Mouse (Mus musculus): ENCODE measurements around the gene Polr2j. TPM values are rescaled to one million over a fixed set of nuclear protein-coding genes. Genes with fewer than 3 reads are reported as not detected.
A peak's percentile ranks its signal among the peaks of the same experiment; 100 is the strongest.

Polr2j gene
- 219 and 251 TPM in 2 replicates for polyA plus RNA-seq (2014; fragmentation: Nextera tagmentation; extraction: Ambion mirVana)

GRCm38 (mm10) chr5:136115891-136116783, at the start of gene Polr2j:
Gene Polr2j (plus strand): TSS chr5:136116631.
- 3% methylated on average over 42 of the region's 42 CpGs for whole genome bisulfite sequencing
- H3K9me3 ChIP-seq (ENCODE audit: control insufficient read depth, low read length), result no peaks in the 10 kb centered on the region
- peak; percentile 97 for ATAC-seq (ENCODE audit: low read depth)

GRCm38 (mm10) chr5:136069411-136069810, 47.0 kb upstream of the Polr2j start:
- ATAC-seq (ENCODE audit: low read depth), result no peak
- H3K4me1 ChIP-seq (ENCODE audit: control insufficient read depth, insufficient read depth, low read length), result no peaks in the 10 kb centered on the region
- WGBS, result 75% methylated on average over 2 of the region's 2 CpGs
- H3K9me3 ChIP-seq (ENCODE audit: control insufficient read depth, low read length), result no peaks in the 10 kb centered on the region
- H3K4me2 ChIP-seq (ENCODE audit: low read depth, low read length), result no peak overlapping the region
- H3K27me3 ChIP-seq (ENCODE audit: control insufficient read depth, insufficient read depth, low read length), result no peaks in the 10 kb centered on the region
- H3K9ac ChIP-seq (replicated peaks; ENCODE audit: low read depth, low read length), result no peak overlapping the region
- no peak overlapping the region for H3K4me3 ChIP-seq (ENCODE audit: low read depth, low read length)
- H3K36me3 ChIP-seq (ENCODE audit: control insufficient read depth, insufficient read depth, low read length), result no peaks in the 10 kb centered on the region
- H3K27ac ChIP-seq (ENCODE audit: low read depth, low read length), result no peak overlapping the region

More at GRCm38 (mm10) chr5:136115891-136116783, at the start of gene Polr2j:
- peak within 1 kb of the TSS; percentile 40; the same call in 1 of the 2 replicates for H3K27ac ChIP-seq (ENCODE audit: low read depth, low read length)
- H3K4me1 ChIP-seq (ENCODE audit: control insufficient read depth, insufficient read depth, low read length), result peaks cover 12% of the 10 kb centered on the region
- H3K9ac ChIP-seq (replicated peaks; ENCODE audit: low read depth, low read length), result peak within 1 kb of the TSS; percentile 80
- H3K36me3 ChIP-seq (ENCODE audit: control insufficient read depth, insufficient read depth, low read length), result peaks cover 3% of the 10 kb centered on the region
- peak within 1 kb of the TSS; percentile 88 for H3K4me3 ChIP-seq (ENCODE audit: low read depth, low read length)
- no peaks in the 10 kb centered on the region for H3K27me3 ChIP-seq (ENCODE audit: control insufficient read depth, insufficient read depth, low read length)
- H3K4me2 ChIP-seq (ENCODE audit: low read depth, low read length), result peak within 1 kb of the TSS; percentile 64

- no peak overlapping the region for H3K4me2 ChIP-seq (ENCODE audit: low read depth, low read length)
- H3K9ac ChIP-seq (replicated peaks; ENCODE audit: low read depth, low read length), result no peak overlapping the region
- 63% methylated on average over 6 of the region's 6 CpGs for WGBS
- H3K36me3 ChIP-seq (ENCODE audit: control insufficient read depth, insufficient read depth, low read length), result no peaks in the 10 kb centered on the region
- H3K4me1 ChIP-seq (ENCODE audit: control insufficient read depth, insufficient read depth, low read length), result no peaks in the 10 kb centered on the region
- no peak overlapping the region for H3K27ac ChIP-seq (ENCODE audit: low read depth, low read length)
- no peaks in the 10 kb centered on the region for H3K9me3 ChIP-seq (ENCODE audit: control insufficient read depth, low read length)
- no peak for ATAC-seq (ENCODE audit: low read depth)
- no peak overlapping the region for H3K4me3 ChIP-seq (ENCODE audit: low read depth, low read length)
- no peaks in the 10 kb centered on the region for H3K27me3 ChIP-seq (ENCODE audit: control insufficient read depth, insufficient read depth, low read length)
These were observed 43.4 kb upstream of the Polr2j start for GRCm38 (mm10) chr5:136073051-136073450.

GRCm38 (mm10) chr5:136073526-136073925, 42.9 kb upstream of the Polr2j start:
- no peaks in the 10 kb centered on the region for H3K9me3 ChIP-seq (ENCODE audit: control insufficient read depth, low read length)
- H3K4me1 ChIP-seq (ENCODE audit: control insufficient read depth, insufficient read depth, low read length), result no peaks in the 10 kb centered on the region
- ATAC-seq (ENCODE audit: low read depth), result no peak
- H3K9ac ChIP-seq (replicated peaks; ENCODE audit: low read depth, low read length), result no peak overlapping the region
- no peaks in the 10 kb centered on the region for H3K27me3 ChIP-seq (ENCODE audit: control insufficient read depth, insufficient read depth, low read length)
- 63% methylated on average over 11 of the region's 11 CpGs for WGBS
- H3K4me3 ChIP-seq (ENCODE audit: low read depth, low read length), result no peak overlapping the region
- no peak overlapping the region for H3K27ac ChIP-seq (ENCODE audit: low read depth, low read length)
- H3K36me3 ChIP-seq (ENCODE audit: control insufficient read depth, insufficient read depth, low read length), result no peaks in the 10 kb centered on the region
- H3K4me2 ChIP-seq (ENCODE audit: low read depth, low read length), result no peak overlapping the region

- Histone ChIP-seq H3K9ac (replicated peaks; ENCODE audit: low read depth, low read length) (no peak overlapping the region), H3K36me3 (ENCODE audit: control insufficient read depth, insufficient read depth, low read length) (no peaks in the 10 kb centered on the region), H3K4me1 (ENCODE audit: control insufficient read depth, insufficient read depth, low read length) (no peaks in the 10 kb centered on the region), H3K27ac (ENCODE audit: low read depth, low read length) (no peak overlapping the region), H3K4me3 (ENCODE audit: low read depth, low read length) (no peak overlapping the region), H3K27me3 (ENCODE audit: control insufficient read depth, insufficient read depth, low read length) (no peaks in the 10 kb centered on the region), H3K4me2 (ENCODE audit: low read depth, low read length) (no peak overlapping the region), H3K9me3 (ENCODE audit: control insufficient read depth, low read length) (no peaks in the 10 kb centered on the region)
- 92% methylated on average over 5 of the region's 5 CpGs for WGBS
- no peak for ATAC-seq (ENCODE audit: low read depth)
These were observed 41.4 kb upstream of the Polr2j start for GRCm38 (mm10) chr5:136075076-136075475.

- no peaks in the 10 kb centered on the region for H3K4me1 ChIP-seq (ENCODE audit: control insufficient read depth, insufficient read depth, low read length)
- no peaks in the 10 kb centered on the region for H3K27me3 ChIP-seq (ENCODE audit: control insufficient read depth, insufficient read depth, low read length)
- WGBS, result 42% methylated on average over 7 of the region's 7 CpGs
- no peak overlapping the region for H3K4me2 ChIP-seq (ENCODE audit: low read depth, low read length)
- H3K9ac ChIP-seq (replicated peaks; ENCODE audit: low read depth, low read length), result no peak overlapping the region
- no peaks in the 10 kb centered on the region for H3K36me3 ChIP-seq (ENCODE audit: control insufficient read depth, insufficient read depth, low read length)
- no peaks in the 10 kb centered on the region for H3K9me3 ChIP-seq (ENCODE audit: control insufficient read depth, low read length)
- ATAC-seq (ENCODE audit: low read depth), result no peak
- H3K27ac ChIP-seq (ENCODE audit: low read depth, low read length), result no peak overlapping the region
- H3K4me3 ChIP-seq (ENCODE audit: low read depth, low read length), result no peak overlapping the region
These were observed 40.1 kb upstream of the Polr2j start for GRCm38 (mm10) chr5:136076284-136076683.

- Histone ChIP-seq H3K4me3 (ENCODE audit: low read depth, low read length) (no peak overlapping the region), H3K4me2 (ENCODE audit: low read depth, low read length) (no peak overlapping the region), H3K36me3 (ENCODE audit: control insufficient read depth, insufficient read depth, low read length) (no peaks in the 10 kb centered on the region), H3K27me3 (ENCODE audit: control insufficient read depth, insufficient read depth, low read length) (no peaks in the 10 kb centered on the region), H3K9me3 (ENCODE audit: control insufficient read depth, low read length) (no peaks in the 10 kb centered on the region), H3K9ac (replicated peaks; ENCODE audit: low read depth, low read length) (no peak overlapping the region), H3K4me1 (ENCODE audit: control insufficient read depth, insufficient read depth, low read length) (no peaks in the 10 kb centered on the region), H3K27ac (ENCODE audit: low read depth, low read length) (no peak overlapping the region)
- ATAC-seq (ENCODE audit: low read depth), result no peak
- 90% methylated on average over 9 of the region's 9 CpGs for WGBS
These were observed 39.4 kb upstream of the Polr2j start for GRCm38 (mm10) chr5:136077001-136077550.

GRCm38 (mm10) chr5:136078136-136078535, 38.3 kb upstream of the Polr2j start:
- WGBS, result 91% methylated on average over 5 of the region's 5 CpGs
- no peaks in the 10 kb centered on the region for H3K4me1 ChIP-seq (ENCODE audit: control insufficient read depth, insufficient read depth, low read length)
- no peak overlapping the region for H3K9ac ChIP-seq (replicated peaks; ENCODE audit: low read depth, low read length)
- no peaks in the 10 kb centered on the region for H3K27me3 ChIP-seq (ENCODE audit: control insufficient read depth, insufficient read depth, low read length)
- H3K9me3 ChIP-seq (ENCODE audit: control insufficient read depth, low read length), result no peaks in the 10 kb centered on the region
- no peak overlapping the region for H3K4me2 ChIP-seq (ENCODE audit: low read depth, low read length)
- H3K27ac ChIP-seq (ENCODE audit: low read depth, low read length), result no peak overlapping the region
- ATAC-seq (ENCODE audit: low read depth), result no peak
- no peaks in the 10 kb centered on the region for H3K36me3 ChIP-seq (ENCODE audit: control insufficient read depth, insufficient read depth, low read length)
- H3K4me3 ChIP-seq (ENCODE audit: low read depth, low read length), result no peak overlapping the region

- Histone ChIP-seq H3K27me3 (ENCODE audit: control insufficient read depth, insufficient read depth, low read length) (no peaks in the 10 kb centered on the region), H3K9me3 (ENCODE audit: control insufficient read depth, low read length) (no peaks in the 10 kb centered on the region), H3K36me3 (ENCODE audit: control insufficient read depth, insufficient read depth, low read length) (no peaks in the 10 kb centered on the region), H3K4me3 (ENCODE audit: low read depth, low read length) (no peak overlapping the region), H3K4me2 (ENCODE audit: low read depth, low read length) (no peak overlapping the region), H3K4me1 (ENCODE audit: control insufficient read depth, insufficient read depth, low read length) (peaks cover 9% of the 10 kb centered on the region; the same call in 1 of the 2 replicates), H3K9ac (replicated peaks; ENCODE audit: low read depth, low read length) (no peak overlapping the region), H3K27ac (ENCODE audit: low read depth, low read length) (no peak overlapping the region)
- no peak for ATAC-seq (ENCODE audit: low read depth)
- WGBS, result 81% methylated on average over 4 of the region's 4 CpGs
These were observed 34.1 kb upstream of the Polr2j start for GRCm38 (mm10) chr5:136082345-136082744.

Data from neural tube, embryonic 14.5 days (tissue).